Mouse (Mus musculus): ENCODE measurements at regions not wholly inside any gene's neighbourhood (a gene's known extent, or its start where the extent isn't known, plus 50 kb on each side); places are given as distances from the start of the nearest gene placed in this dataset.

DNA sequence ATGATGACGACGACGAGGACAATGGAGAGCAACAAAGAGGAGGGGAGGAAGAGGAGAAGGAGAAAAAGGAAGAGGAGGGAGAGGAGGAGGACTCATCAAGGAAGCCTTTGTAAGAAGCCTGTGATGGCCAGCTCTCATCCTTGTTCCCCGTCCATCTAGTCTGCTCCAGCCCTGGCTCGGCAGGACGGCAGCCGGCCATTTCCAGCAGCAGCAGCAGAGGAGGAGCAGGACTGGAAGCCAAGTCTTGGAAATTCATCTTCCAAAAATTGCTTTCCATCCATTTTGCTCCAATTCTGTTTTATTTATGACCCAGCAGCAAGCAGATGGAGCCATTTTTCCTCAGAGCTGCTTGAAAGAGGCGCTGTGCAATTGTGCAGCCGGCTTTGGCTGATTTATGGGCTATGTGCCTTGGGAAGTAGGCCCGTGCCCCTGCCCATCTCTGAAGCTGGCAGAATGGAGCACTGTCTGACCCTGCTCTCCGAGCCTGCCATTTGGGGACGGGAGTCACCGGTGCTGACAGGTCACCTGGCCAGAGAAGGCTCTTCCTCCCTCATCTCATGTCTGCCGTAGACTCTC, 231.2 kb upstream of the N4bp1 start:
- no peak for TF ChIP-seq CTCF (IDR thresholded peaks at IDR 0.05; ENCODE audit: low read depth)
- TF ChIP-seq EP300 (IDR thresholded peaks at IDR 0.05; ENCODE audit: low read depth): no peak
